Mouse (Mus musculus) neutrophil, adult 5-6 weeks (primary cell): Measurements from ENCODE around the gene Gm49027. TPM values are rescaled to one million over a fixed set of nuclear protein-coding genes. Genes with fewer than 3 reads are reported as not detected.
"Not testable (repeated sequence)": the region's sequence is repeated elsewhere in the genome, so short reads cannot be mapped to it uniquely, and the experiment has no call there.

Source experiments
- ATAC-seq: fragments of 151-379, 151-347 bp; 2 replicates; pipeline ENCODE4 v1.8.0; 2017; ENCODE audit warnings: mild to moderate bottlenecking, moderate TSS enrichment; ENCODE audit not compliant: insufficient number of reproducible peaks, poor library complexity, low FRiP score, severe bottlenecking; ENCODE audit errors: extremely low read depth
- total RNA-seq: library from RNA; stranded (forward); fragments of 200-1000 nt; gene quantifications from 2 replicates; pipeline ENCODE4 v1.2.3, GENCODE M21; 2017

Gene Gm49027
- not detected in 2 replicates for total RNA-seq

- ATAC-seq, result no peak
Observed at GRCm38 (mm10) chr5:123525281-123525680, at the start of gene Gm49027. Gm49027 (minus strand) TSS chr5:123525488.

GRCm38 (mm10) chr5:123573362-123573761, 48.1 kb upstream of the Gm49027 start:
- ATAC-seq, result no peak

GRCm38 (mm10) chr5:123572357-123573186, 47.3 kb upstream of the Gm49027 start, which contains the start of gene Vps33a:
Vps33a (minus strand) TSS chr5:123573038.
- peak; percentile 96 for ATAC-seq

GRCm38 (mm10) chr5:123561128-123561527, 35.8 kb upstream of the Gm49027 start:
- no peak for ATAC-seq

GRCm38 (mm10) chr5:123559588-123559987, 34.3 kb upstream of the Gm49027 start:
- no peak for ATAC-seq

- ATAC-seq, result no peak
Observed at GRCm38 (mm10) chr5:123556451-123556850, 31.2 kb upstream of the Gm49027 start.

- ATAC-seq, result no peak
Observed at GRCm38 (mm10) chr5:123555693-123556092, 30.4 kb upstream of the Gm49027 start.

- no peak for ATAC-seq
Observed at GRCm38 (mm10) chr5:123533801-123534200, 8.5 kb upstream of the Gm49027 start.

GRCm38 (mm10) chr5:123530056-123530455, 4.8 kb upstream of the Gm49027 start:
- no peak for ATAC-seq

GRCm38 (mm10) chr5:123528641-123529040, 3.4 kb upstream of the Gm49027 start:
- ATAC-seq, result no peak

- ATAC-seq, result no peak
Observed at GRCm38 (mm10) chr5:123525916-123526495, 718 bp upstream of the Gm49027 start.

GRCm38 (mm10) chr5:123524393-123524750, 916 bp downstream of the Gm49027 start:
- ATAC-seq, result peak; percentile 51

GRCm38 (mm10) chr5:123523692-123524392, 1.4 kb downstream of the Gm49027 start, which contains the start of gene Diablo:
Diablo (minus strand) TSS chr5:123524176.
- ATAC-seq, result peak; percentile 96

- no peak for ATAC-seq
Observed at GRCm38 (mm10) chr5:123522166-123522565, 3.1 kb downstream of the Gm49027 start.

GRCm38 (mm10) chr5:123521621-123522020, 3.7 kb downstream of the Gm49027 start:
- no peak for ATAC-seq

GRCm38 (mm10) chr5:123520666-123521065, 4.6 kb downstream of the Gm49027 start:
- no peak for ATAC-seq

- no peak for ATAC-seq
Observed at GRCm38 (mm10) chr5:123514871-123515270, 10.4 kb downstream of the Gm49027 start.

- ATAC-seq, result no peak
Observed at GRCm38 (mm10) chr5:123512102-123512501, 13.2 kb downstream of the Gm49027 start.

- ATAC-seq, result not testable (repeated sequence)
Observed at GRCm38 (mm10) chr5:123511426-123511825, 13.9 kb downstream of the Gm49027 start.

- no peak for ATAC-seq
Observed at GRCm38 (mm10) chr5:123510160-123510559, 15.1 kb downstream of the Gm49027 start, which contains the start of gene B3gnt4. B3gnt4 (plus strand) TSS chr5:123510460.
